Mouse (Mus musculus): Measurements from ENCODE around the gene Slirp. TPM values are rescaled to one million over a fixed set of nuclear protein-coding genes. Genes with fewer than 3 reads are reported as not detected.
A peak's percentile ranks its signal among the peaks of the same experiment; 100 is the strongest.
"Not testable (repeated sequence)": the region's sequence is repeated elsewhere in the genome, so short reads cannot be mapped to it uniquely, and the experiment has no call there.

Gene Slirp
- total RNA-seq, 2 experiments from 2014 or later = 85.9 to 91.9 TPM

DNA sequence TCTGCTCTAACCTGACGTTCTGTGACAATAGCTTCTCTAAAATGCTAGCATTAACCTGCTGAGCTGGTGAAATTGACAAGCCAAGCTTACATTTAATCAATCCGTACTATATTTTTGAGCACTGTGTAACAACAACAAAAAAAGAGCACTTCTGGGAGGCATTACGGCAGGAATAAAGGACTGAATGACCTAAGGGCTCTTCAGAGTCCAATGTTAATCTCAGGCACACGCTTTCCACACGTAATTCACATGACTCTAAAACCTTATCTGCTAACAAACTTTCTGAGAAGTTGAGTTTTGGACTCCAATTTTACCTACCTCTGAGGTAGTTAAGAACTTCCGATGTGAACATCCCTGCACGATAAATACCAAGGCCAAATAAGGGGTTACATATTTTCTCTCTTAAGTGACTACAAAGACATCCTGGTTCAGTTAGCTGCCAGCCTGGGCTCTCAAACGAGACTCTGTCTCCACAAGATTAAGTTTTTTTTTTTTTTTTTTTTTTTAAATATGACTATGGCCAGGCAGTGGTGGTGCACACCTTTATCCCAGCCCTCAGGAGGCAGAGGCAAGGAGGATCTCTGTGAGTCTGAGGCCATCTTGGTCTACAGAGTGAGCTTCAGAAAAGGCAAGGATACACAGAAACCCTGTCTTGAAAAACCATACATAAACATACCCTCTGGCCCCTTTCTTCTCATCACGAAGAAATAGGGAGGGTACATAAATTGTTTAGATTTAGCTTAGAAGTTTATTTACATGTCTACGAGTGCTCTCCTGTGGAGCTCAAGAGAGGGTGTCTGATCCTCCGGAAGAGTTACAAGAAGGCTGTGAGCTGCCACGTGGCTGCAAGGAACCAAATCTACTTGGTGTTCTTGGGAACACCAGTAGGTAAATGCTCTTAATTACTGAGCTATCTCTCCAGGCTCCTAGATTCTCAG lies 1.2 kb upstream of the Slirp start:
- H3K4me3 ChIP-seq = peak overlapping the region; percentile 74
- no peak for DNase-seq (ENCODE audit: extremely low spot score in 1 of 2, low spot score in 2 of 2)
- intact Hi-C loops (cut with DNase I) = no loop called here
- TF ChIP-seq CTCF (IDR thresholded peaks at IDR 0.05) = no peak
- no peak overlapping the region for H3K27ac ChIP-seq

DNA sequence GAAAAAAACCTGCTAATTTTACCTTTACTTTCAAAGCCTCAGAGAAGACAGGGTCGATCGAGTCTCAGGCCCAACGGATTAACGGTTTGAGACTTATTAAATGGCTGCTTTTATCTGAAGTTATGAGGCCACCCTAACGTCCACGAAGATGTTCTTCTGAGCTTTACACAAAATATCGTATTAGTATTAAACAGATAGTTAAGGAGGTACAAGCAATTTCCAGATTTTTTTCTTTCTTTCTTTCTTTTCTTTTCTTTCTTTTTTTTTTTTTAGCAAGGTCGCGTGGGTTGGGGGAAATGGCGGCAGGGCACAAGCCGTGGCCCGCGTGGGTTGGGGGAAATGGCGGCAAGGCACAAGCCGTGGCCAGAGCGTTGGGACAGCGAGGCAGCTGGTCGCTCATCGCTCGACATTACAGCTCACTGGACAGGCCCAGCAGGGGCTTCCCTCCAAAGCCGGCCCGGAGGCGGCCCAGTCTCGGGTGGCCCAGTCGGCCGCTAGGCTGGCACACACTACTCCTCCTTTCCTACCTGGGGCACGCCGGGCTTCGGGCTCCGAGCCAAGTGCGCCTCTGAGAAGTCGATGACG lies 489 bp upstream of the Slirp start:
- Histone ChIP-seq H3K27ac (peak overlapping the region; percentile 81), H3K4me3 (peak overlapping the region; percentile 74)
- TF ChIP-seq CTCF (IDR thresholded peaks at IDR 0.05) = no peak
- no peak for DNase-seq (ENCODE audit: extremely low spot score in 1 of 2, low spot score in 2 of 2)
- intact Hi-C loops (cut with DNase I) = no loop called here

DNA sequence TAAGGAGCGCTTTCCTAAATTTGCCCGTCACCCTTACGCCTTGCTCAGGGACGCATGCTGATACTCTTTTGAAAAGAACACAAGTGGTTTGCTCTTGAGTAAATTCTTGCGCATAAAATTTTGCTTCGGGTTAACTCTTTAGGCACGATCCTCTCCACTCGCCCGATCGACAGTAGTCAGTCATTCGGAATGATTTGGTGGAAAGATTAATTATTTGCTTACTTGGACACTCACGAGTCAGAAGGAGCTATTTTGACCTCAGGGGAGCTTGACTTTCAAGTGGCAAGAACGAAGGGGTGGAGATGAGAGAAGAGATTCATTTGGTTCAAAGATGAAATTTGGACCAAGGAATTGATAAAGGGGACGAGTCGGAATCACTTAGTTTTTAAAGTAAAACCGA lies 515 bp downstream of the Slirp start:
- Histone ChIP-seq H3K4me3 (peak overlapping the region; percentile 74), H3K27ac (no peak overlapping the region)
- TF ChIP-seq CTCF (IDR thresholded peaks at IDR 0.05) = no peak
- intact Hi-C loops (cut with DNase I) = no loop called here
- DNase-seq (ENCODE audit: extremely low spot score in 1 of 2, low spot score in 2 of 2) = no peak

DNA sequence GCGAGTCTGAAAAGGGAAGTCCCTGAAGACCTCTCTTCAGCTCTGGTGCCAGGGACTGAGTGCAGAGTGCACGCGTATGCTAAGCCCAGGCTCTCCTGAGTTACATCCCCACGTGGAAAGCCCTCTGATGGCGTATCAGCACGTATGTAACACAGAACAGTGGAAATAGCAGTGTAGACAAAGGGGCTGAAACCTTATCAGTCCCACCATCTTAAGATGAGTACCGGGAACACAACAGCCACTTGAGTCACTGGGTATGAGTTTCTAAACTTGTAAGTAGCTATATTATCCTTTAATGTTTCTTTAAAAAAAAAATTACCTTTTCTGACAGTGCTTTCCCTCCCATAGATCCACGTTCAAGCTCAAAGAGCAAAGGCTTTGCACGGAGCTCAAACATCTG lies 5.8 kb downstream of the Slirp start:
- Histone ChIP-seq H3K27ac (no peak overlapping the region), H3K4me3 (no peak overlapping the region)
- TF ChIP-seq CTCF (IDR thresholded peaks at IDR 0.05) = no peak
- no peak for DNase-seq (ENCODE audit: extremely low spot score in 1 of 2, low spot score in 2 of 2)
- intact Hi-C loops (cut with DNase I) = no loop called here

DNA sequence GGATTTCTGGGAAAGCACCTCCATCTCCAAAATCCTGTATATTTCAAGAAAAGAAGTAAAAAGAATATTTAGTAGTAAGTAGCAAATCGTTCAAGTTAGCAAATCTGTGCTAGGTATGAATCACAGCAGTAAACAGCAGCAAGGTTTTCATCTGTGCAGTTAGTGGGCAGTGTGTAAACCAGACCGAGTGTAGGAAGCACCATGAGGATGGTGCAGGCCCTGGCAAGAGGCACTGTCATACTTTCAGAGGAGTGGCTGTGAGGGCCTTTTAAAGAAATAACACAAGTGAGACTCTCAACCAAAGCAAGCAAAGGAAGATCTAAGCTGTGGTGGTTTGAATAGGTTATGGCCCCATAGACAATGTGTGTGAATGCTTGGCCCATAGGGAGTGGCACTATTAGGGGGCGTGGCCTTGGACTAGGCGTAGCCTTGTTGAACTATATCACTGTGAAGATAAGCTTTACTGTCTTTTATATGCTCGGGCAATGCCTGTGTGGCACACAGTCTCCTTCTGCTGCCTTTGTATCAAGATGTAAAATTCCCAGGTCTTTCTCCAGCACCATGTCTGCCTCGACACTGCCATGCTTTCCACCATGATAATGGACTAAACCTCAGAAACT lies 21.1 kb downstream of the Slirp start:
- intact Hi-C loops (cut with DNase I) = no loop called here
- Histone ChIP-seq H3K27ac (no peak overlapping the region), H3K4me3 (no peak overlapping the region)
- TF ChIP-seq CTCF (IDR thresholded peaks at IDR 0.05) = no peak
- DNase-seq (ENCODE audit: extremely low spot score in 1 of 2, low spot score in 2 of 2) = no peak

DNA sequence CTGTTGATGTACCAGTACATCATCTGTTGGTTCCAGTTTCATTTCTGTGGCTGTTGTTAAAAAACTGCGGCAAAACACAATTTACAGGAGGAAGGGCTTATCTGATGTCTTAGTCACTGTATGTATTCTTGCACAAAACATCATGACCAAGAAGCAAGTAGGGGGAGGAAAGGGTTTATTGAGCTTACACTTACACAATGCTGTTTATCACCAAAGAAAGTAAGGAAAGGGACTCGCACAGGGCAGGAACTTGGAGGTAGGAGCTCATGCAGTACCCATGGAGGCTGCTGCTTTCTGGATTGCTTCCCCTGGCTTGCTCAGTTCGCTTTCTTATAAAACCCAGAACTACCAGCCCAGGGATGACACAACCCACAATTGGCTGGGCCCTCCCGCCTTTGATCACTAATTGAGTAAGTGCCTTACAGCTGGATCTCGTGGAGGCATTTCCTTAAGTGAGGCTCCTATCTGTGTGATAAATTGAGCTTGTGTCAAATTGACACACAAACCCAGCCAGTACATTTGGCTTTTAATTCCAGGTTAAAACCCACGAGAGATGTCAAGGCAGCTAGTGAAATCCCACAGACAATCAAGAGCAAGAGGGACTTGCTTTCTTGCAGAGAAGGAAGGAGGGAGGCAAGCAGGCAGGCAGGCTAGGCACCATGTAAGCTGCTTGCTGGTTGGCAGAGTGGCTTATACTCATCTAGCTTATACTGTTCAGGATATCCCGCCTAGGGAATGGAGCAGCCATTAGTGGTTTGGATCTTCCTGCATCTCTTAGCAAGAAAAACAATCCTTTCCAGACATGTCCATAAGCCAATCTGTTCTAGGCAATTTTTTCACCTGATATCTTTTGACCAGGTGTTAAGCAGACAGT lies 26.8 kb downstream of the Slirp start:
- DNase-seq (ENCODE audit: extremely low spot score in 1 of 2, low spot score in 2 of 2) = no peak
- Histone ChIP-seq H3K4me3 (peak overlapping the region; percentile 87), H3K27ac (peak overlapping the region; percentile 98)
- TF ChIP-seq CTCF (IDR thresholded peaks at IDR 0.05) = no peak
- intact Hi-C loops (cut with DNase I) = no loop called here

DNA sequence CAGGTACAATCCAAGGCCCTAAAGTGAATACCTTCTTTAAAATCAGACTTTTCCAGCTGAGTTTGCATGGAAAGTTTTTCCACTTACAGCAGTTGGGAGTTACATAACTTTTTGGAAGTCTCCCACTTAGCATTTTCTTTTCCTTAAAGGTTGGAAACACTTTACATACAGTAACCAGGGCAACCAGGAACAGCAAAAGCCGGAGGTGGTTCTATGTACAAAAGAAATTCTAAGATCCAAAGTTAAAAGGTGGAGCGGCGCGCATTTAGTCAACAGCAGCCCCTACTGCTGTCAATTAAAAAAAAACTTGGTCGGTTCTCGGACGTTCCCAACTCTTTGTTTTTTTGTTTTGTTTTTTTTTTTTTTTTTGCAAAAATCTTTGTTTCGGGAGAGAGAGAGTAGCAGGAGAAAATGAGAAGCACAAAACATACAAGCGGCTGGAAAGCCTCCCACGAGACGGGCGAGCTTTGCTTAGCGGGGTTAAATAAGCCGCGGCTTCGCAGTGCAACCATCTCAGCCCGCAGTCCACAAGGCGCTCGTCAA lies 27.8 kb downstream of the Slirp start:
- intact Hi-C loops (cut with DNase I) = no loop called here
- H3K27ac ChIP-seq = peak overlapping the region; percentile 98
- no peak for TF ChIP-seq CTCF (IDR thresholded peaks at IDR 0.05)
- DNase-seq (ENCODE audit: extremely low spot score in 1 of 2, low spot score in 2 of 2) = peak in 1 of 2 experiments; percentile 32
- peak overlapping the region; percentile 87 for H3K4me3 ChIP-seq

DNA sequence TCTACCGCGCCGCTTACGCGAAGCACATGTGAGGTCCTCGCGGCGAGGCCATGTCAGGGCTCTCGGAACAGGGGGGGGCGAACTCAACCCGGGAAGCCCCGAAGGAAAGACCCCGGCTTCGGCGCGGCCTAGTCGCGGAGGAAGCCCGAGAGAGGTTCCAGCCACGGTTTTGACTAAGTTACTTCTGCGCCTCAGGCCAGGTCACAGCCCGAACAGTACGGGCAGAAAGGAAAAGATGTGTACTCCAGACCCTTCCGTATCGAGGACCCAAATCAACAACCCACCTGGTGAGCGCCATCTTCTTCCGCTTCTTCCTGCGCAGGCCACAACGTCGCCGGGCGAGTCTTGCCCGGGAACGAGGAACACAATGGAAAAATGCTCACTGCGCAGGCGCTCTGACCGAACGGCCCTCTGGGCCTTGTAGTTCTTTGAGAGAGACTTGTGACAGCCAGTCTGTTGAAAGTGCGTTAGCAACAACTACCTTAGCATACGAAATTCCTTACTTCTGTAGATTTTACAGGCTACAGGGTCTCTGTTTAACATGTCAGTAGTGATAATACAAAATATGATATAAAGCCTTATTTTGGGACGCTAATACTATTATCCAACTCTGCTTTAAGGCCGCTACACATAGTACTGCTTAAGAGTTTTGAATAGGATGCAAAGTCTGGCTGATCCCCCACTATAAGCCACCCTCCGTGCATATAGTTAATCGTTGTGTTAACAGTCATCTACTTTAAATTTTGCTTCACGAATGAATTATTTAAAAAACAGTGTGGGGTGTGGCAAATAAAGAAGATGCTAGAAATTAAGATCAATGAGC lies 28.5 kb downstream of the Slirp start, which contains the start of gene Snw1:
Snw1 (minus strand) TSS at position 311 of the 823 bp plus-strand sequence.
- peak; percentile 93 to 95 for DNase-seq (ENCODE audit: extremely low spot score in 1 of 2, low spot score in 2 of 2)
- peak within 1 kb of the TSS; percentile 87 for H3K4me3 ChIP-seq
- TF ChIP-seq CTCF (IDR thresholded peaks at IDR 0.05) = no peak
- intact Hi-C loops (cut with DNase I) = no loop called here
- peak within 1 kb of the TSS; percentile 98 for H3K27ac ChIP-seq

DNA sequence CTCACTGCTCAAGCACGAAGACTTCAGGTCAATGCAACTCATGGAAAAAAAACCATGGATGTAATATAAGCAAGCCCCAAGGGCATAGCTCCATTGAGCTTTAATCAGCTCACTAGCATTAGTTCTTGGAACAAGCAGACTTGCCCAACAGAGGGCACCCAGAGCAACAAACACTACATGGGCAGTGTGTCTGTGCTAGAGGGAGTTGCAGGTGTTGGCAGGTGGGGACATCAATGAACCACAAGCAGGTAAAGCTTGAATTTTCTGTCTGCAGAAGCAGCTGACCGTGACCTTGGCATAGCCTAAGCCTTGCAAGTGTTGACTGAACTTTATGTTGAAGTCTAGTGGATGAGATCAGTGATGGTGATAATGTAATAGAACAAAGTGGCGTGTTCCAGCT lies 31.1 kb downstream of the Slirp start:
- no peak for TF ChIP-seq CTCF (IDR thresholded peaks at IDR 0.05)
- no peak for DNase-seq (ENCODE audit: extremely low spot score in 1 of 2, low spot score in 2 of 2)
- intact Hi-C loops (cut with DNase I) = no loop called here
- Histone ChIP-seq H3K27ac (no peak overlapping the region), H3K4me3 (no peak overlapping the region)

DNA sequence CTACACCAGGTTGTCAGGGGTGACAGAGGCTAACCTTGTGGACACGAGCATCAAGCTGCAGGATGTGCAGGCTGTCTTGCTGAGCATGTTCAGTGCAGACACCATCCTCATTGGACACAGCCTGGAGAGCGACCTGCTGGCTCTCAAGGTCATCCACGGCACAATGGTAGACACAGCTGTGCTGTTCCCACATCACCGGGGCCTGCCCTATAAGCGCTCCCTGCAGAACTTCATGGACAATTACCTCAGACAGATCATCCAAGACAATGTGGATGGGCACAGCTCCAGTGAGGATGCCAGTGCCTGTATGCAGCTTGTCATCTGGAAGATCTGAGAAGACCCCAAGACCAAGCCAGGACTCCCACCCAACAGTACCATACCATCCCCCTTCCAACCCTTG lies 38.8 kb downstream of the Slirp start:
- DNase-seq (ENCODE audit: extremely low spot score in 1 of 2, low spot score in 2 of 2); H3K27ac ChIP-seq; H3K4me3 ChIP-seq; intact Hi-C loops (cut with DNase I): not testable (repeated sequence)

DNA sequence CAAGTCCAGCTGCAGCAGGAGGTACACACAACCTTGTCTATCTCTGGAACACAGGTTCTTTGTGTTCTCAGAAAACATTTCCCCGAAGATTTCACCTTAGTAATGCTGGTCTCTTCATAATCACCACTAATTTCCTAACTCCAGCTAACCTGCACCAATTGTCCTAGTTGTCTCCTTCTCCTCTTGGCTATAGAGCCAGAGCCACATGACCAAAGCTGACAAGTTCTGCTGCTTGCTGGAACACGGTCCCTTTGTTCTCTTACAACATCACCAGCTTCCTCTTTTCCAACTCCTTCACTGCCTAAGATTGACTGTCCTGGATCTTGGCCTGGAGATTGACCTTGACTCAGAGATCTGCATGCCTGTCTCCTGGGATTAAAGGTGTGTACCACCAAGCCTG lies 45.0 kb downstream of the Slirp start:
- H3K27ac ChIP-seq; H3K4me3 ChIP-seq; intact Hi-C loops (cut with DNase I); DNase-seq (ENCODE audit: extremely low spot score in 1 of 2, low spot score in 2 of 2): not testable (repeated sequence)

DNA sequence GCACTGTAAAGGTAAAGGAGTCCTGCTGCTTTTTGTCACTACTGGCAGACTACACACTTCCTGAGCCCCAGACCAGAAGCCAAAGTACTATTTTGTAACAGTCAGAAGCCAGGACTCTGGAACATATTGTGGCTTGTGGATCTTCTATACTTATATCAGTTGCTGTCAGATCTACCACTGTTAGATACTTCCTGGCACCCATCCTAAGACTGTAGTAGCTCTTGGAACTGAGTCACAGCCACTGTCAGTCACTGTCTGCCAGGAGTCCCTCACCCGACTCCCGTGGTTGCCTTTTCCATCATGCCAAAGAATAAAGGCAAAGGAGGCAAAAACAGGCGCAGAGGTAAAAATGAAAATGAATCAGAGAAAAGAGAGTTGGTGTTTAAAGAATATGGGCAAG lies 50.7 kb downstream of the Slirp start, which contains the start of gene Gm5788:
Gm5788 (plus strand) TSS at position 301 of the 400 bp plus-strand sequence.
- H3K4me3 ChIP-seq; intact Hi-C loops (cut with DNase I); H3K27ac ChIP-seq; DNase-seq (ENCODE audit: extremely low spot score in 1 of 2, low spot score in 2 of 2): not testable (repeated sequence)
